Mouse (Mus musculus) MN1 (cell line): Measurements from ENCODE around the gene Megf8.
"Not testable (repeated sequence)": the region's sequence is repeated elsewhere in the genome, so short reads cannot be mapped to it uniquely, and the experiment has no call there.

ENCODE experiments used
- DNase-seq: peaks from one replicate; pipeline ENCODE4 v3.0.0-alpha.2; 2016; ENCODE audit warnings: low spot score

The Megf8 gene

DNA sequence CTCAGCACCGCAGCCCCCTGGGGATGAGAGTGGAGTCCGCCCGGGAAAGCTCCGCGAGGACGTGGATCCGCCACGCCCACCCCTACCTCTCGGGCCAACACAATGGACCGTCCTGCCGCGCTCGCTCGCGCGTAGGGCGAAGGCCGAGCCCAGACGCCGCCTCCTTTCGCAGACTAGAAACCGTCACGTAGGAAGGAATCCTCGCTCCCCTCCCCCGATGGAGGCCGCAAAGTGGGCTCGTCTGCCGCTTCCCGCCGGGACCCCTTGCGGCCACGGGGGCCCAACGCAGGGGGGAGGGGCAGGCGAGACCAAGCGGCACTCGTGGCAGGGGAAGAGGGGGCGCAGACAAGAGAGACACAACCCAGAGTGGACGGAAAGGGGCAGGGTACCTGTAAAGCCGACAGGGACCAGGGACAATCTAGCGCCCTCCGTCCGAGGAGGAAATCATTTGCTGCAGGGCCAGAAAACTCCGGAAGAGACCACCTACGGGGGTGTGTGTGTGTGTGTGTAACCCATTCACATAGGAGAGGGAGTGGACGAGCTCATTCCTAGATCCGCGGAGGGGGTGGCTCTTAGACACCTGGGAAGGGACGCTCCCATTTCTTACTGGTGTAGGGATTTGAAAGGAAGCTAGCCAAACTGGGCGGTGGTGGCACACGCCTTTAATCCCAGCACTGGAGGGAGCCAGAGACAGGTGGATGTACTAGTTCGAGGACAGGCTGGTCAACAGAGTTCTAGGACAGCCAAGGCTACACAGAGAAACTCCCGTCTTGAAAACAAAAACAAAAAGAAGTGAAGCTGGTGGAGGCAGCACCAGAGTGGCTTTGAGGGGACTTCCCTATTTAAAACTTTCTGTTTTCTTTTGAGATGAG is 19.3 kb upstream of the Megf8 start, which contains the start of gene Pafah1b3:
Gene Pafah1b3 (minus strand): TSS at position 533 of the 872 bp plus-strand sequence.
- peak; percentile 96 for DNase-seq

DNA sequence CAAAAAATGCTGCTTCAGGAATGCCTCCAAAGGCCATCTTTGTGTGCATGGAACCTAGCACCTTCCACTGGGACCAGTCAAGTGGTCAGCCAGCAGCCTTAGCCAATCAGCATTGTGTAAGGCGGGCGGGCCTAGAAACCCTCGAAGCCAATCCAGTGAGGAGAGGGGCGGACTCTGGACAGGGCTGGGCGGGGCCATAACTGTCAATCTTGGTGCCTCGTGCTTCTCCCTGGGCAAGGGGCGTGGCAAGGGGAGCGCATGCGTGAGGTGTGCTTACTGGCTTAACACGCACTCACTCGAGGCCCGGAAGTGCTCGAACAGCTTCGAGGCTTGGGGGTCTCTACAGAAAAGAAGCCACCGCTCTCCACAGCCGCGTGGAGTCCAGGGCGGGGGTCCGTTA is 15.9 kb upstream of the Megf8 start, which contains the start of gene Prr19:
Gene Prr19 (plus strand): TSS at position 349 of the 400 bp plus-strand sequence.
- DNase-seq = peak; percentile 28

DNA sequence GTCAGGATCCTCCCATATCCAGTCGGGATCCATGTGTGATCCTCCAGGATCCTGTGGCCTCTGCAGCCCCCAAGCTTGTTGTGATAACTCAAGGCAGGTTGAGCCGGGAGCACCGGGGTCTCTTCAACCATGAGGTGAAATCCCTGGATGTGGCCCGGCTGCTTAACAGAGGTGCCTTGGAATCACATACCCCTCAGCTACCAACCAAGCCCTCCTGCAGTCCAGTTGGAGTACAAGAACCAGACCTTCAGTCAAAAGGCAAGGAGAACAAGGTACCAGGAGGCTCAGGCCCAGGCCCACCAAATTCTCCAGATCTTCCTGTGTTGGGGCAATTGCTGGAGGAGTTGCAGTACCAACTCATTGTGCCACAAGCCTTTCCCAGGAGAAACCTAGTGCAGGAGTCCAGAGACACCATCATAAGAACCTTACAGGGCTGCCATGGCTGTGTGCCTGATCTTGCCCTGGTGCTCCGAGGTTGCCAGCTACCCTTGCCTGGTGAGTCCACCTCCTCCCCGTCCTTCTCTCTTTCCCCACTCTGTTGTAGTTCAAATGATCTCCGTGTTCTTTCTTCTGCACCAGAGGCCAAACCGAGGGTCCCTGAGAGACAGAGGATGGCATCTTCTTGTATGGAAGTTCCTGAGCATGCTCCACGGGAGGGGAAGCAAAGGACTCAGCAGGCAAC is 13.8 kb upstream of the Megf8 start:
- no peak for DNase-seq

DNA sequence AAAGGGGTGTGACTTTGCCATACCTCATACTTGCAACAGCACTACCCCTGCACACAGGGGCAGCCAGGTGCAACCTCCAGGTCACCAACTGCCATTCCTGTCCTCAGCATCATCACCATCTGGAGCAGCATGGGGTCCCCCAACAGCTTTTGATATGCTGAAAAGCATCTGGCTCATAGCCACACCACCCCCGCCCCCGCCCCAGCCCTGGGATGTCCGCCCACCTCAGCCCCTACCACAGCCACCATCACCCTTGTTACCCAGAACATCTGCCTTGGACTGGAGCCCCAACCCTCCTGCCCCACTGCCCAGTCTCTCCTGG is 13.3 kb upstream of the Megf8 start:
- DNase-seq = no peak

DNA sequence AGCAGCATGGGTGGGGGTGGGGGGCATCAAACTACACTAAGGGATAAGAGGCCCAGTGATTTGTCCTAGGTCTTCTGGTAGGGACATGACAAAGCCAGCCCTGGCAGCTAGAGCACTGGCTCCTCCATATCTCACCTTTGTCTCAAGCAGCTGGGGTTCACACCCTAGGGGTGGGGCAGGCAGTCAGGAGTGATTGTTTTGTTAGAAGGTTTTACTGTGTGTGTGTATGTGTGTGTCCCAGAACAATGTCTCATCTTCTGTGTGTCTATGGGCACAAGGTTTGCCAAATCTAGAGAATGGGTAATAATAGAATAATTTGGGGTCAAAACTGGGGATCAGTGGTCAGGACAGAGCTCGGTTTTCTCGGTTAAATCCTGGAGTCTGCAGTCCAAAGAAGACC is 11.5 kb upstream of the Megf8 start:
- no peak for DNase-seq

DNA sequence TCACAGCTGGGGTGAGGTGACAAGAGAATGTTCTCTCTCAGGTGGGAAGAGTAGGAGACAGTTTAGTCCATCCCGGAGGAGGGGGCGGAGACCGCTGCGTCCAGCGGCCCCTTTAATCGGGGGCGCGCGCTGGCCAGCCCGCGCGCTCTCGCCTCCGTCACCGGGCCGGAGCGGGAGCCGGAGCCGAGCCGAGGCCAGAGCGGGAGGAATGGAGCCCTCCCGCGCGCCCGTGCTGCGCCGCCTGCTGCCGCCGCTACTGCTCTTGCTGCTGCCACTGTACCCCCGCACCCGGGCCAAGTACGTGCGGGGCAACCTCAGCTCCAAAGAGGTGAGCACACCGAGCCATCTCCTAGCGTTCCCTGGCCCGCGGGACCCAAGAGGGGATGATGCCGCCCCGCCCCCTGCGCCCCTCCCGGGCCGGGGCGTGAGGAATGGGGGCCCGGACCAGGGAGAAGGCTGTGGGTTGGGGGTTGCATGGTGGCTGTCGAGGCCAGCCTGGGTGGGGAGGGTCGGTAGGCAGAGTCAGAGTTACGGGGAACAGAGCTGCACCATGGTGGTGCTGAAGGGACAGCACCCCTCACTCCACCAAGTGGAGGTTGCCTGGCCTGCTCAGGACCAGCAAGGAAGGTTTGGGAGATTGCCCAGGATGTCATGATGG is 10.9 kb upstream of the Megf8 start, which contains the start of gene Tmem145:
Gene Tmem145 (plus strand): TSS at position 151 of the 658 bp plus-strand sequence.
- DNase-seq = peak; percentile 49

DNA sequence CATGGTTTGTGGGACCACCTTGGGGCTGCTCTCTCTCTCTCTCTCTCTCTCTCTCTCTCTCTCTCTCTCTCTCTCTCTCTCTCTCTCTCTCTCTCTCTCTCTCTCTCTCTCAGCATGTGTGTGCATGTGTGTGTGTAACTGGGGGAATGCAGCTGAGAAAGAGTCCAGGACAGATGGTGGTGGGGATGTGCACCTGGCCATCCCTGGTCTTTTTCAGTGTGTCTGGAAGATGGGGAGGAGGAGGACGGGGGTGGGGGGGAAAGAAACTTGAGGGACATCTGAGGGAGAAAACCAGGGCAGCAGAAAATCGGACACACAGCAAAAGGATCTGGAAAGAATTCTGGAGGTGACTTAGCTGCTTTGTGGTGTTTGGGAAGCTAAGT is 10.4 kb upstream of the Megf8 start:
- no peak for DNase-seq

DNA sequence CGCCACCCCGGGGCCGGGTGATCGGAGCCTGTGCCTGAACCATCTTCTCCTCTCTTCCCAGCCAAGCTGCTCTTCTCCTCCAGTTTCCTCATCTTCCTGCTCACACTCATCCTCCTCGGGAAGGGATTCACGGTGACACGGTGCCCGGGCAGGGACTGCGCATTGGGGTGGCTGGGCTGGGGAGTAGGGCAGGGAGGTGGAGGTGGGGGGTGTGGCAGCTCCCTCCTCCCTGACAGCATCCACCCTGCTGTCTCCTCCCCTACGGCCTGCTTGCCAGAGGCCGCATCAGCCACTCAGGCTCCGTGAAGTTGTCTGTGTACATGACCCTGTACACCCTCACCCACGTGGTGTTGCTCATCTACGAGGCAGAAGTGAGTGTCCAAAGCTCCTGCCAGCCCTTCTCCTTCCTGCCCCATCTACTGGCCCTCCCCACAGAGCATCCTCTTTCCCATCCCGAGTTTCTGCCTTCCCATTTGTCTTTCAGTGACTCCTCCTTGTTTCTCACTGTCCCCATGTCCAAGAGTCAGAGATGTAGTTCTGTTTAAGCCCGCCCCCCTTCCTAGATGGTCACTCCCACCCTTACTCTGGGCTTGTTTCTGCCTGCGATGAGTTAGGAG is 8.2 kb upstream of the Megf8 start:
- DNase-seq = no peak

DNA sequence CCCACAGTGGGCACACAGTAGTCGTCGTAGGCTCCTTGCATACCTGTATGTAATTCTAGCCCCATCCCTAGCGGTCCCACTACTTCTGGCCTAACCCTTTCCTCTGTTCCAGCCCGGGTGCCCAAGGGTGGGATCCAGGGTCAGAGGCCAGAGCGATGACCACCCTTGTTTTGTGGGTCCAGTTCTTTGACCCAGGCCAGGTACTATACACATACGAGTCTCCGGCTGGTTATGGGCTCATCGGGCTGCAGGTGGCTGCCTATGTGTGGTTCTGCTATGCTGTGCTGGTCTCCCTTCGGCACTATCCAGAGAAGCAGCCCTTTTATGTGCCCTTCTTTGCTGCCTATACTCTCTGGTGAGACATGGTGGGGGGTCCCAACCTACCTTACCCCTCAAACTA is 7.5 kb upstream of the Megf8 start:
- no peak for DNase-seq

DNA sequence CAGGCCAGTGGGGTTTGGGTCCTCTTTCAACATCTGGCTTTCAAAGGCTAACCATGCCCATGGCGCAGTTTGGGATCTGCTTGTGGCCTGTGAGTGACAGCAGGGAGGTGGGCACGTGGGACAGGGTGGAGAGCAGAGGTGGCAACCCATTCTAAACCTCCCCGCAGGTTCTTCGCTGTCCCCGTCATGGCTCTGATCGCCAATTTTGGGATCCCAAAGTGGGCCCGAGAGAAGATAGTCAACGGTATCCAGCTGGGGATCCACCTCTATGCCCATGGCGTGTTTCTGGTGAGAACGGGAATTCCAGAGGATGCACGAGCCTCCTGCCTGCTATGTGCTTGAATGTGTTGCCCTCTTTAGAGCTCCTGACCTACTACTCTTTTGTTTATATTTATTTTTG is 5.8 kb upstream of the Megf8 start:
- DNase-seq = no peak

DNA sequence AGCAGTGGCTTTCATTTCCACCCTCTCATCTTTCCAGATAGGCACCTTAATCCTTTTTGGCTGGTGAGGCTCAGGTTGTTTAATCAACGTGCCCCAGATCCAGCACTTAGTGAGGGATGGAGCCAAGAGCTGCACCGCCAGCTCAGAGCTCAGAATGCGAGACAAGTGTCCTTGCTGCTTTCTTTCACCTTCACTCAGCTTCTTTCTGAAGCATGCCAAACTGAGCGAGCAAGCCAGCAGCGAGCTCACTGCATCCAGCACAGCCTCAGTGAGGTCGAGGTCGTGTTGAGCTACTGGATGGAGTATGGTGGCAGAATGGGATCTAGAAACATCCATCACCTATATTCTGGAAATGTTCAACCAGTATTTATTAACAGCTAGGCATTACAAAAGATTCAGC is 3.6 kb upstream of the Megf8 start:
- no peak for DNase-seq

DNA sequence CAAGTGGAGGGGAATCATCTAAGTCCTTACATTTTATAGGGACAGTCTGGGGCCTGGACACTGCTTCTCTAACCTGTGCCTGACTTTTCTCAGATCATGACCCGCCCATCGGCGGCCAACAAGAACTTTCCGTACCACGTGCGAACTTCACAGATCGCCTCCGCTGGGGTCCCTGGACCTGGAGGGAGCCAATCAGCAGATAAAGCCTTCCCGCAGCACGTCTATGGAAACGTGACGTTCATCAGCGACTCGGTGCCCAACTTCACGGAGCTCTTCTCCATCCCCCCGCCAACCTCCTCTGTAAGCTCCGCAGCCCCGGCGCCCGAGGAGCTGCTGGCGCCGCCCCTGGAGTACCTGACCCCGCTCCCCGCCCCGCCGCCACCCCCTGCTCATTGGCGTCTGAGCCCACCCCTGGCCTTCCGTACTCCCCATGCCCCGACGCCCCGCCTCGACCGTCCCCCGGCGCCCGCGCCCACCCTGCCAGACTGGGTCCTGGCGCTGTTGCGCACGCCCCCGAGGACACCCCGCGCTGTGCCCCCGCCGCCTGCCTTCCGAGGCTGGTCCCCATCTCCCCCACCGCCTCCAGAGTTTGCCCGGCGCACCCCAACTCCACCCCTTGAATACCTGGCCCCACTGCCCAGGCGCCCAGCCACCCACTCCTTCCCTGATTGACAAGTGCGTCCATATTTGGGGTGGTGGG is 2.2 kb upstream of the Megf8 start:
- DNase-seq = no peak

DNA sequence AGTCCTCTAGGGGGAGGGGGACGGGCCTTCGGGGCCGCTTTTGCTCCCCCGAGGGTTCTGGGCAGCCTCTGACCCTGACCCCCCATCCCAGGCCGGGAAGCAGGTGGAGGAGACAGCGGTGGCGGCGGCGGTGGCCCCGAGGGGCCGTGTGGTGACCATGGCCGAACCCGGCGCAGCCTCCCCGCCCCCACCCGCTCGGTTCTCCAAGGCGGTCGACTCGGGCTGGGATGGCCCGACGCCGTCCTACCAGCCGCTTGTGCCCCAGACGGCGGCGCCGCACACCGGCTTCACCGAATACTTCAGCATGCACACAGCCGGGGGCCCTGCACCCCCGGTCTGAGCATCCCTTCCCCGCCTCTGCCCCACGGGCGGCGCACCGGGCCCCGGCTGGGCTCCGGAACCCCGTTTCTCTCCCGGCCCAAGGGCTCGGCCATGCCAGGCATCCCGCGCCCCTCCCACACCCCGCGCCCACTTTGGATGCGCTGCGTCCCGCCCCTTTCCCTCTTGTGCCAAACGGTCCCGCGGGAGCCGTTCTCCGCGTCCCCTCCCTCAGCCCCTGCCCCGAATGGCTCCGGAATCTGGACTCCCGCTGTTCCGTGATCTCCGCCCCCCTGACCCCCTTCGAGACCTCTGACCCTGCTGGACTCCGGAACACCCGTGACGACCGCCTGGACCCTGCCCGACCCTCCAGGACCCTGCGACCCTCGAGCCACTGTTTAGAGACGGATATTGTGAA is 1.5 kb upstream of the Megf8 start:
- peak; percentile 76 for DNase-seq

DNA sequence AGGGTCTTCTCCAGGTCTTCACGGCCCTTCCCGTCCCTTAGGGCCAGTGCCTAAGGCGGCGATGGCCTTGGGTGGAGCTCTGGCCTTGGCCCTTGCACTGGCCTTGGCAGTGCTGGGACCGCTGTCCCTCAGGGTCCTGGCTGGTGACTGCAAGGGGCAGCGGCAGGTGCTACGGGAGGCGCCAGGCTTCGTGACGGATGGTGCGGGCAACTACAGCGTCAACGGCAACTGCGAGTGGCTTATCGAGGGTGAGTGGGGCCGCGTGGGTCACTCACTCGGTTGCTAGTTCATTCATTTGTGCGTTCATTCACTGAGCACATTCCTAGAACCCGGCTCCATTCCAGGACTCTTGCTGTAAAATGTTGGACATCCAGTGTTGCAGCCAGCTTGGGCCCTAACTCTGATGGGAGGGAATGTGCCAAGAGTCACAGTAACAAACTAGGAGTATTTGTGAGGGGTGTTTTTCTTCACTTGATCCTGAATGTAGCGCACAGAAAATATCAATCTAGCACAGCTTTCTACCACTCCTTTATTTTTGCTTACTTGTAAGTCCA is 559 bp downstream of the Megf8 start:
- DNase-seq = peak; percentile 60

DNA sequence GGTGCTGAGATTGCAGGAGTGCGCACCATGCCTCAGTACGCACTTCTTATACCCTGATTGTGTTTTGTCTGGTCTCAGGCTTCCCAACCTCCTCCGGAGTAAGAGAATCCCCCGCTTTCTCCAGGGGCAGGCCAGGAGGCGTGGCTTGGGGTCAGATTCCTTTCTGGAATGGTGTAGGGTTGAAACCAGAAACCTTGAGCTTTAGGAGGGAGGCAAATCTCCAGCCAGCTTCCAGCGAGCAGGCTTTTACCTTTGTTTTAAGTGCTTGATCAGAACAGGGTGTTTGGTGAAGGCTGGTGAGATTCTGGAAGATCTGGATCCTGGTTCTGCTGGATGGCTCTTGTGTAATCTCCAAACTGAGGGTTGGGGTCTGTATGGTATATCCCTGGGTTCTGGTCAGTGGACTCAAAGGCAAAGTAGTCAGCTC is 5.1 kb downstream of the Megf8 start:
- no peak for DNase-seq

DNA sequence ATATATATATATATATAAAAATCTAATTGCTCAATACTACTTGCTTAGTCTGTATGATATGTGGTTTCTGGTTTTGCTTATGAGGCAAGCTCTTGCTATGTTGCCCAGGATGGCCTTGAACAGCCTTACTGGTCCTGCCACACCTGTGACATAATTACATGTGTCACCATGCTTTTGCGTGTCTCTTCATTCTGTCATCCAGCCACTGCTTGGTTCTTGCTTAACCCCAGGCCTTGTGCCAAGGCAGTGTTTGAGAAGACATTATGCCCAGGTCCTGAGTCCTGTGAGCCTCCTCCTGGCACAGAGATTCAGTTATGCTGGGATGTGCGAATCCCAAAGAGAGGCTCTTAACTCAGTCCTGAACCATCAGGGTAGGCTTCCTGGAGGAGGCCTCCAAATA is 6.3 kb downstream of the Megf8 start:
- DNase-seq = no peak

DNA sequence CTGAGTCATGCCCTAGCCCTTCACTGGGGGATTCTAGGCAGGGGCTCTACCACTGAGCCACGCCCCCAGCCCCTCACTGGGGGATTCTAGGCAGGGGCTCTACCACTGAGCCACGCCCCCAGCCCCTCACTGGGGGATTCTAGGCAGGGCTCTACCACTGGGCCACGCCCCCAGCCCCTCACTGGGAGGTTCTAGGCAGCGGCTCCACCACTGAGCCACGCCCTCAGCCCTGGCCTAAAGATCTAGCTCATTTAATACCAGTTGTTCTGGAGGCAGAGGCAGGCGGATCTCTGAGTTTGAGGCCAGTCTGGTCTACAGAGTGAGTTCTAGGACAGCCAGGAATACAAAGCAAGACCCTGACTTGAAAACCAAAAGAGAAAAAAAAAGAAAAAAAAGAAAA is 8.5 kb downstream of the Megf8 start:
- DNase-seq = not testable (repeated sequence)

DNA sequence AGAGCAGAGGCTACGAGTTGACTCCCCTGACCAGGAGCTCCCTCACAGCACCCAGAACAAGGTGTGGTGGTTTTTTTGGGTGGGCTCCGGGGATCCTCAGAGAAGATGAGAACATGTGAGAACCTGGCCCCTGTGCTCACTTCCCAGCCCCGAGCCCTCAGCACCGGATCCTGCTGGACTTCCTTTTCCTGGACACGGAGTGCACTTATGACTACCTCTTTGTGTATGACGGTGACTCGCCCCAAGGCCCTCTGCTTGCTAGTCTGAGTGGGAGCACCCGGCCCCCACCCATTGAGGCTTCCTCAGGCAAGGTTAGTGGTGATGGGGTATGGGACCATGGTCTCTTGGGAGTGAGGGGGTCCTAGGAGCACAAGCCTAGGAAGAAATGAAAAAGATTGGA is 9.3 kb downstream of the Megf8 start:
- no peak for DNase-seq

DNA sequence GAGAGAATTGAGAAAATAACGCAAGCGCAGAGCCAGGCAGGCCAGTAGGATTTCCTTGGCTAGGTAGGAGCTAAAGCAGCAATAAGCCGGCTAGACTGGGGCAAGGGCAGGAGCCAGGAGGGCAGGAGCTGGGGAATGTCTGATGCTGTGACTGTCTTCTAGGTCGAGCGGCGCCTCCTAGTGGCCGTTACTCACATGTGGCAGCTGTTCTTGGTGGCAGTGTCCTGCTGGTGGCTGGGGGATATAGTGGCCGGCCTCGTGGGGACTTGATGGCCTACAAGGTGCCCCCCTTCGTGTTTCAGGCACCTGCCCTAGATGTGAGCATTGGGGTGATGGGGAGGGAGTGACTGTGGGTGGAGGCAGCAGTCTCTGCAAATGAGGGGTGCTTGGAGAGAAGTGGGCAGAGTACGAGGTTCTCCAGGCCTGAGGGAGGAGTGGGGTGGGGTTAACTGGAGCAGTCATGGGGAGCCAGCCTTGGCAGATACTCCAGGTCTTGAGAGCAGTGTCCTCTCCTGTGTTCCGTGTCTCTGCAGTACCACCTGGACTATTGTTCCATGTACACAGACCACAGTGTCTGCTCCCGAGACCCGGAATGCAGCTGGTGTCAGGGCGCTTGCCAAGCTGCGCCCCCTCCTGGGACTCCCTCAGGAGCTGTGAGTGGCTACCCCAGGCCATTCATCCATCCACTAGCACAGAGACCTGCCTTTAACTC is 16.8 kb downstream of the Megf8 start:
- peak; percentile 76 for DNase-seq

DNA sequence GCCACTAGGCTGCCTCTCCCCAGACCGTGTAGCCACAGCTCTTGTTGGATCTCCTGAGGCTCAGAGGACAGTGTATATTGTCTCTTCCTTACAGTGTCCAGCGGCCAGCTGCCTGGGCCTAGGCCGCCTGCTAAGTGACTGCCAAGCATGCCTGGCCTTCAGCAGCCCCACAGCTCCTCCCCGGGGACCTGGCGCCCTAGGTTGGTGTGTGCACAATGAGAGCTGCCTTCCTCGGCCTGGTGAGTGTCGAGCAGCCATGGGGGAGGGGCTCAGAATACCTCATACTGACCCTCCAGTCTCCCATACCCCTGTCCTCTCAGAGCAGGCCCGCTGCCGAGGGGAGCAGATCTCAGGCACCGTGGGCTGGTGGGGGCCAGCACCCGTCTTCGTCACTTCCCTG is 17.5 kb downstream of the Megf8 start:
- peak; percentile 64 for DNase-seq
